Mouse (Mus musculus) kidney, adult 8-10 months (tissue): ENCODE data around the gene Dyrk3.

Experiments
- DNase-seq, 2 experiments: peaks; one replicate each; pipeline ENCODE4 v3.0.0; 2022

Gene Dyrk3

DNA sequence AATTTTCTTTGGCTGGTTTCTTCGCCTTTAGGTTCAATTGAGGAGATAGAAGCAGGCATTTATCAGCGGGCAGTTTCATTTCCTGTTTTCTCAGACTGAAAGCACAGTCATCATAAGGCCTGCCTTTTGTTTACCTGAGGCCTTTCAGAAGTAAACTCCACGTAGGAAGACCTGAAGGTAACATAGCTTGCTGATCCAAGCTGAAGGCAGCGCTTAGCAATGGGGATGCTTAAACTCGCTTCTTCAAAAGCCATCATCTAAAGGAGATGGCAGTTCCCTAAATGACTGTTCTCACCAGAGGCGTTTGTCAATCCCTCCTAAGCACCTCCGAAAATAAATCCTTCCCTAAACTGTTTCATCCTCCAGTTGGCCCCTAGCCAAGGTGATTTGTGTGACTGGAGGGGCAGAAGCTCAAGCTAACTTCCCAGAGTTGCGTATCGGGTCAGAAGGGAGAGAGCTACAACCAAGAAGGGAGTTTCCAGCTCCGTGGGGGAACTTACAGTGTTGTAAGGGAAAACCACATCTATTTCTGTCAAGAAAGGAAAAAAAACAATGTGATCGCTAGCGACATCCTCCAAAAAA is 27.5 kb downstream of the Dyrk3 start:
- DNase-seq = no peak

DNA sequence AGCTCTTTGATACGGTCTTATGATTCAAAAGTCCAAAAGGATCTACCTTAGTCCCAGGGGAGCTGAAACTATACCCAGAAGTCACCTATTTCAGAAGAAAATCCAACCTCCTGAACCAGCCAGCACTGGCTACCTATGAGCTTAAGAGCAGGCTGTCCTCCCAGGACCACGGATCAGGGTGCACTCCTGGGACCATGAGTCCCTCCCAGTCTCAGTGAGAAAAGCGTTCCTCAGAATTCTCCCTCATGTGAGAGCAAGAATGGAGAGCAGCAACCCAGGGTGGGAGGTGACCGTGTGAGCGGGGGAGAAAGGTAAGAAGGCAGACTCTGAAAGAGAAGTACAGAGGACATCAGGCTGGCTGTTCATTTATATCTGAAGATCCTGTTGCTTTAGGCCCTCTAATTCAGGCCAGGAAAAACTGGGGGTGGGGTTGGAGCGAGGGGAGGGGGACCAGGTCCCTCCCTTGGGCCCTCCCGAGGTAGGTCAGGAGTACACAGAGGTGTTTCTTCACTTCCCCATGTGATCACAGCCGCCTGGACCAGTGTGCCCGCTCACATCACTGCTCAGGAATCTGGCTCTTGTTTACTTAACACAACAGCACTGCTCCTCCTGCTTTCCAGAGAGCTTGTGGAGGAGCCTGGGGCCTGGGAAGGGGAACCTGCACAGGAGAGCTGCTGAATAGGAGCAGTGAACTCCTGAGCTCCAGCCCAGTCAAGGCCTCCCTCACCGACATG is 30.4 kb downstream of the Dyrk3 start:
- DNase-seq = peak in 1 of 2 experiments; percentile 70

DNA sequence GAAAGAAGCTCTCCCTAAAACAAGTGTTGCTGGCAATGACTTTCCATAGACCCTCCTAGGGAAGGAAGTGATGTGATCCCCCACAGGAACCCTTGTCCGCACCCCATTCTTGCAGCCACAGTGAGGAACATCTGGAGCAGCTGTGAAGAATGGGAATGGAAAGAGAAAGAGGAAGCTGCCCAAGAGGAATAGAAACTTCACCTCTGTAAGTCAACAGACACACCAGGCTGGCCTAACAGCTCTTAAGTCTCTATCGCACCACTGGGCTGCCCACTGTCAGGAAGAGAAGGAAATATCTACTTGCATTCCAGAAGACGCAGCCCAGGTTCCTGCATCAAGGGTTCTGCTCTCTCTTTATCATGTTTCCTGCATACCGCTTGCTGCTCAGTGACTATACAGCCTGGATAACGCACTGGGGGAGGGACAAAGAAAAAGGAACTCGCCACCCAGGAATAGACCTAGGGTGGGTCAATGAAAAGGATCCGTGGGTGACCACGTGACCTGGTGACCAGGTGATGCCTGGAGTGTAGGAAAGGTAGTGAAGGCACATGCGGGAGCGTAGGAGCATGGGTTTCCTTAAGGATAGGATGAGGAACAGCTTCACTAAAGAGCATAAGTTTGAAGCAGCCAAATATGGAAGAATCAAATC is 34.2 kb downstream of the Dyrk3 start:
- DNase-seq = no peak

GRCm38 (mm10) chr1:131100808-131101207 is 37.3 kb downstream of the Dyrk3 start:
- DNase-seq = no peak

- DNase-seq = peak; percentile 88 to 91
These were observed 40.4 kb downstream of the Dyrk3 start, which contains the start of gene Mapkapk2 for GRCm38 (mm10) chr1:131097700-131098094. Mapkapk2 (minus strand) TSS chr1:131097826.

DNA sequence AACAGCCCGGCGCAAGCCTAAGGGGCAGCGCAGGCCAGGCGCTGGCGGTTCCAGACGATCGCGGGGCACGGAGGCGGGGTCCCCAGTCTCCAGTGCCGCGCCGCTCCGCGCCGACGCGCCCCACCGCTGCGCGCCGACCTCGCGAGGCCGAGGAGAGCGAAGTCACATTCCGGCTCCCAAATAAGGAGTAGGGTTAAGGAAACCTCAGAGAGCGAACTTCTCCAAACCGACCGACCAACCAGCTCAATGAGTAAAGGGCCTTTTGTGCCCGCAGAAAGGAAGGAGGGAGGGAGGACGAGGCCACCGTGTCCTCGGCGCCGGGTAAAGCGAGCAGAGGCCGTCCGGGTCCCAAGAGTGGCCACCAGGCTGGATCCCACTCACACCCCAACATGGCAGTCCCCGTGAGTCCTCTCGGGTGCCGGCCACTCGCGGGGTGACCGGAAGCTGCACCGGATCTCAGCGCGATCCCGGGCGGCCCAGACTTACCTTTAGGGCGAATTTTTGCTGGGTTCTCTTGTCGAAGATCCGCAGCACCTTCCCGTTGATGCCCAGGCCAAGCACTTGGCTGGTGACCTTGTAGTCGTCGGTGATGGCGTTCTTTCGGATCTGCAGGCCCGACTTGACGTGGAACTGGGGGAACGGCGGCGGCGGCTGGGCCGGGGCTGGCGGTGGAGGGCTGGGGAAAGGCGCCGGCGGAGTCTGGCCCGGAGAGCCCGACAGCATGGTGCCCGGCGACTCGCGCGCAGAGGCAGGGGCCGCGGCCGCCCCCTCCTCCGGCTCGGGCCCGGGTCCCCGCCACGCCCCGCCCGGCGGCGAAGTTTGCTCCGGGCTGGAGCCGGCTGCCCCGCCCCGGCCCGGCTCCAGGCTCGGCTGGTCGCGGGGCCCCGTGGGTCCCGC is 41.1 kb downstream of the Dyrk3 start:
- peak; percentile 62 to 63 for DNase-seq

- no peak for DNase-seq
These were observed 41.9 kb downstream of the Dyrk3 start for GRCm38 (mm10) chr1:131096132-131096695.

GRCm38 (mm10) chr1:131095574-131095973 is 42.6 kb downstream of the Dyrk3 start:
- no peak for DNase-seq

DNA sequence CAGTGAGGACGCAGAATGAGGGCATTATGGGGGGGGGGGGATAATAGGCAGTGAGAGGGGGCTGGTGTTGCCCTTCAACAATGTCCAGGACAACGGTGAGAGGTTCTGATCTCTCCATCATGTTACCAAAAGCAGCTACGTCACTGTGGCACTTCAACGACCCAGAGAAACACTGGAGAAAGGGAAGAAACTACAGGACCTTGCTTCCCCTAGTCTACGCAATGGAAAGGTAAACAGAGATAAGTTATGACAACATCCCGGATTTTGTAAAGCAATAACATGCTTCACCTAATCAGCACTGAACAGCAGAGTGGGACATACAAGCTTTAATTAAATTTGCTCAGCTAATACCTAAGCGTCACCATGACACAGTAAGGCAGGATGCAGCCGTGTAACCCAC is 44.3 kb downstream of the Dyrk3 start:
- no peak for DNase-seq

DNA sequence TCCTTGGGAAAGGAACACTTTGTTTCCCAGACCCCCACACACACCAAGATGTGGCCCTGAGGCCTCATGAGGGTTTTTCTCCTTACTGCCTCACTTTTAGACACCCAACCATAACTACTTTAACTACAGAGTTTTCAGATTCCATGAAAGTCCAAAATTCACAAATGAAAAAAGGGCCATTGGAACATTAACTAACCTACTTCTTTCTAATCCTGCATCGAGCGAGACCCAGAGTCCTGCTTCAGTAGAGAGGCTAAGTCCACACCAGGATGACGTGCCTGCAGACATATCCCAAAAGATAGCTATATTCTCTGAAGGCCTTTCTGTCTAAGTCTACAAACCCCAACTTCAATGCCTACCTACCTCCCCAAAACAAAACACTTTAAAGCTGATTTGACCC is 45.3 kb downstream of the Dyrk3 start:
- DNase-seq = peak in 1 of 2 experiments; percentile 51

GRCm38 (mm10) chr1:131092173-131092572 is 46.0 kb downstream of the Dyrk3 start:
- no peak for DNase-seq

GRCm38 (mm10) chr1:131091481-131091880 is 46.7 kb downstream of the Dyrk3 start:
- DNase-seq = no peak

DNA sequence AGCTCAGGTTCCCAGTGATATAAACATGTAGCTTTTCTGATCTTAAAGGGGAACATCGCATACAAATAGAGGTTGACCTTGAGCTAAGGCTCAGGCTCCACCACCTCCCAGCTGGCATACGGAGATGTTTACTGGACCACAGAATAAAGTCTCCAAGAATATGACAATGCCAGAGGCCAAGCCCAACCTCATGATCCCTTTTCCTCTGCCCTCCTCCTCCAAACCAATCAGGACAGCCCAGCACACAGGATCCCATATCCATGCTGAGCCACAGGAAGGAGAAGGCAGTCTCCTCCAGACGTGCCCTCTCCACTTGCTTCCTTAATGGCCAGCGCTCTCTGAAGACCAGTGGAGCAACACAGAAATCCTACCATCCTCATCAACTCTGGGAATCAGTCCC is 47.3 kb downstream of the Dyrk3 start:
- DNase-seq = no peak

- peak in 1 of 2 experiments; percentile 52 for DNase-seq
These were observed 47.9 kb downstream of the Dyrk3 start for GRCm38 (mm10) chr1:131090261-131090660.

- DNase-seq = no peak
These were observed 48.5 kb downstream of the Dyrk3 start for GRCm38 (mm10) chr1:131089525-131090127.

GRCm38 (mm10) chr1:131088547-131088946 is 49.6 kb downstream of the Dyrk3 start:
- no peak for DNase-seq

DNA sequence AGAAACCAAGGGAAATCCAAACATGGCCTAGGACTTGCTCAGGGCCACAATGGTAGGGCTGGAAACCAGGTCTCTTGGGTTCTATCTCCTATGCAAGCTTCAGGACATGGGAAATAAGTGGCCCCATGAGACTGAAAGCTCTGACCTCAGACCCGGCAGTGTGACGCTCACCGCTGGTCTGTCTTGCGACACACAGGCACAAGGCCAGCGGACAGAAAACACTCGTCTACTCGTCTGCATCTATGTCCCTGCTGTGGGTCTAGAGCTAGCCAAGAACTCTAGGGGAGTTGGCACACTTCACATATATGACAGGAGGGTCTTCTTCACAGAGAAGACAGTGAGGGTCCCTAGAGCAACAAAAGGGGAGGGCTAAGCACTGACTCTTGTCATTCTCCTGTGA is 51.2 kb downstream of the Dyrk3 start:
- peak in 1 of 2 experiments; percentile 39 for DNase-seq

- no peak for DNase-seq
These were observed 52.0 kb downstream of the Dyrk3 start for GRCm38 (mm10) chr1:131085957-131086739.

GRCm38 (mm10) chr1:131085272-131085671 is 52.9 kb downstream of the Dyrk3 start:
- no peak for DNase-seq

DNA sequence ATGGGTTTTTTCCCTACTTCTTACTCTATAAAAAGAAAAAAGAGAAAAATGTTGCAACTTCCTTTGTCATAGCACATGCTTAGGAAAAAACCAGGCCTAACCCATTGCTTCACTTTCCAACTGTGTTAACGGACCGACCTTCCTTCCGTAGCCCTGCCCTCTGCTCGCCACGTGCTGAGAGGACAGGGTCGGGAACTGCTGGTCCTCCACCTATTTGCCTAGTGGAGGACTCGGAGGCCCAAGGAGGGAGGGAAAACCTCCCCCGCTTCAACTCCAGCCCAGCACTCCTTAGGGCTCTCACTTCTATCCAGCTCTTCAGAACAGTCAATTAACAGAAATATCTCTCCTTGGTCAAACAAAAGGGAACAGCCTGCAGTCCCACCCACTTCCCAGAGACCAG is 53.9 kb downstream of the Dyrk3 start:
- DNase-seq = peak in 1 of 2 experiments; percentile 46

DNA sequence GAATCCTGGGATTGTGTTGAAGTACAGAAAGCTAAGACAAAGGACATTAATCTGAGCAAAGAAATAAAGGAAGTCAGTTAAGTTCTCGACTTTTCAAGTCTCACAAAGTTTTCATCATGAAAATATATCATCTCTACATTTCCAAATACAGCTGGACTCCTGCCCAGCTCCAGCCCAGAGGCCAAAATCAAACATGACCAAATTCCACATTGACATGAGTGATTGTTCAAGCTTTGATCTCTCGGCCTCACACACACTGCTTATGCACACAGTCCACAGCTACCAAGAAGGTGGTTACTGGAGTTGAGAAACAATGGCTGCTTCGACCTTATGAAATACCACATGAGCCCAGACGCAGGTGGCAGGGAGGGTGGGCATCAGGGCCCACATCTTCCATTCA is 54.5 kb downstream of the Dyrk3 start:
- no peak for DNase-seq
